Mouse (Mus musculus) midbrain, postnatal 0 days (tissue): Measurements from ENCODE around the gene Tacc3. TPM values are rescaled to one million over a fixed set of nuclear protein-coding genes. Genes with fewer than 3 reads are reported as not detected.
A peak's percentile ranks its signal among the peaks of the same experiment; 100 is the strongest.

Source experiments
- ATAC-seq: fragments of 200-750 bp; cut with Nextera tagmentation; 2 replicates; pipeline ENCODE4 v1.8.0; 2017; ENCODE audit warnings: moderate number of reproducible peaks, mild to moderate bottlenecking, moderate TSS enrichment, moderate library complexity; ENCODE audit not compliant: low FRiP score
- DNase-seq: peaks from one replicate; pipeline ENCODE4 v3.0.0-alpha.2; 2015; ENCODE audit warnings: low spot score
- H3K27ac ChIP-seq: fragments of 300-500 bp; sonication (generic); 2 replicates; pipeline ENCODE4 v1.5.1; 2014; ENCODE audit warnings: low read depth, mild to moderate bottlenecking, low read length, mixed read lengths
- H3K27me3 ChIP-seq: fragments of 300-500 bp; sonication (generic); 2 replicates; pipeline ENCODE4 v1.6.1; 2014; ENCODE audit warnings: low read length, control low read depth, mixed read lengths; ENCODE audit not compliant: insufficient read depth
- H3K36me3 ChIP-seq: fragments of 300-500 bp; sonication (generic); 2 replicates; pipeline ENCODE4 v1.6.1; 2014; ENCODE audit warnings: low read length, control low read depth, mixed read lengths; ENCODE audit not compliant: insufficient read depth
- H3K4me1 ChIP-seq: fragments of 300-500 bp; sonication (generic); 2 replicates; pipeline ENCODE4 v1.6.1; 2014; ENCODE audit warnings: mild to moderate bottlenecking, control low read depth, antibody characterized with exemption, low read length, mixed read lengths; ENCODE audit not compliant: insufficient read depth
- H3K4me2 ChIP-seq: fragments of 300-500 bp; sonication (generic); 2 replicates; pipeline ENCODE4 v1.6.1; 2014; ENCODE audit warnings: low read depth, mild to moderate bottlenecking, low read length, mixed read lengths; ENCODE audit not compliant: poor library complexity, severe bottlenecking
- H3K4me3 ChIP-seq: fragments of 300-500 bp; sonication (generic); 2 replicates; pipeline ENCODE4 v1.5.1; 2014; ENCODE audit warnings: low read depth, mild to moderate bottlenecking, low read length, moderate library complexity
- H3K9ac ChIP-seq: fragments of 300-500 bp; sonication (generic); replicated peaks from 2 replicates; pipeline ENCODE4 v1.6.1; 2014; ENCODE audit warnings: mild to moderate bottlenecking, low read length, moderate library complexity, mixed read lengths; ENCODE audit not compliant: poor library complexity, severe bottlenecking
- H3K9me3 ChIP-seq: fragments of 300-500 bp; sonication (generic); 2 replicates; pipeline ENCODE4 v1.6.1; 2016; ENCODE audit warnings: low read length, control low read depth
- CTCF ChIP-seq: IDR thresholded peaks from 2 replicates; pipeline ENCODE4 v1.5.1; 2016; ENCODE audit warnings: antibody characterized with exemption, mild to moderate bottlenecking
- WGBS: fragments of 180-500 bp; shearing (Covaris S2); extraction: QIAGEN DNeasy Blood & Tissue Kit; methylation state at CpG from one replicate; pipeline ENCODE4 v1.1.7; 2014; 5-methylcytosine and 5-hydroxymethylcytosine counted together
- polyA plus RNA-seq: library from polyadenylated mRNA; unstranded; fragments of >200 nt; fragmentation: Nextera tagmentation; extraction: Ambion mirVana; gene quantifications from 2 replicates; pipeline ENCODE4 v1.2.1, GENCODE M21; 2015
- total RNA-seq: library from RNA; depleted of rRNA; stranded (reverse); fragments of >200 nt; gene quantifications from 2 replicates; pipeline ENCODE4 v1.2.3, GENCODE M21; 2014

The Tacc3 gene
- total and polyA plus RNA-seq, 2 experiments from 2014 or later, result 17.4 to 18.7 TPM

GRCm38 (mm10) chr5:33635361-33635760 is 22.6 kb upstream of the Tacc3 start:
- H3K9ac ChIP-seq, result no peak overlapping the region
- H3K4me2 ChIP-seq, result no peak overlapping the region
- TF ChIP-seq CTCF, result no peak
- no peak overlapping the region for H3K27ac ChIP-seq
- no peaks in the 10 kb centered on the region for H3K9me3 ChIP-seq
- no peak for ATAC-seq
- no peaks in the 10 kb centered on the region for H3K27me3 ChIP-seq
- H3K4me1 ChIP-seq, result no peaks in the 10 kb centered on the region
- DNase-seq, result no peak
- 97% methylated on average over 3 of the region's 3 CpGs for WGBS
- H3K4me3 ChIP-seq, result no peak overlapping the region
- peaks cover 9% of the 10 kb centered on the region for H3K36me3 ChIP-seq

- Histone ChIP-seq H3K36me3 (peaks cover 11% of the 10 kb centered on the region), H3K9me3 (no peaks in the 10 kb centered on the region), H3K4me3 (no peak overlapping the region), H3K27ac (no peak overlapping the region), H3K27me3 (no peaks in the 10 kb centered on the region), H3K4me2 (no peak overlapping the region), H3K9ac (no peak overlapping the region), H3K4me1 (no peaks in the 10 kb centered on the region)
- no peak for TF ChIP-seq CTCF
- WGBS, result 67% methylated on average over 3 of the region's 3 CpGs
- DNase-seq (no peak), ATAC-seq (no peak)
Observed at GRCm38 (mm10) chr5:33637606-33638350, 20.1 kb upstream of the Tacc3 start.

GRCm38 (mm10) chr5:33638826-33639225 is 19.1 kb upstream of the Tacc3 start:
- 69% methylated on average over 4 of the region's 4 CpGs for WGBS
- H3K9me3 ChIP-seq, result no peaks in the 10 kb centered on the region
- H3K4me2 ChIP-seq, result no peak overlapping the region
- H3K27ac ChIP-seq, result no peak overlapping the region
- H3K9ac ChIP-seq, result no peak overlapping the region
- H3K4me1 ChIP-seq, result no peaks in the 10 kb centered on the region
- H3K36me3 ChIP-seq, result peaks cover 19% of the 10 kb centered on the region
- H3K4me3 ChIP-seq, result no peak overlapping the region
- no peak for TF ChIP-seq CTCF
- ATAC-seq (no peak), DNase-seq (no peak)
- no peaks in the 10 kb centered on the region for H3K27me3 ChIP-seq

GRCm38 (mm10) chr5:33640652-33641051 is 17.3 kb upstream of the Tacc3 start:
- ATAC-seq, result no peak
- peak; percentile 86 for TF ChIP-seq CTCF
- Histone ChIP-seq H3K4me1 (no peaks in the 10 kb centered on the region), H3K4me2 (no peak overlapping the region), H3K27ac (no peak overlapping the region), H3K36me3 (peaks cover 26% of the 10 kb centered on the region), H3K9me3 (no peaks in the 10 kb centered on the region), H3K4me3 (no peak overlapping the region), H3K27me3 (no peaks in the 10 kb centered on the region), H3K9ac (no peak overlapping the region)
- 29% methylated on average over 3 of the region's 3 CpGs for WGBS
- peak; percentile 71 for DNase-seq

- no peak for DNase-seq
- peak overlapping the region; percentile 98 for H3K27ac ChIP-seq
- H3K27me3 ChIP-seq, result no peaks in the 10 kb centered on the region
- peaks cover 9% of the 10 kb centered on the region; the same call in 1 of the 2 replicates for H3K4me1 ChIP-seq
- H3K9ac ChIP-seq, result peak overlapping the region; percentile 79
- H3K36me3 ChIP-seq, result peaks cover 12% of the 10 kb centered on the region
- WGBS, result 9% methylated on average over 2 of the region's 2 CpGs
- TF ChIP-seq CTCF, result no peak; the same call in 1 of the 2 replicates
- H3K4me3 ChIP-seq, result peak overlapping the region; percentile 75
- no peaks in the 10 kb centered on the region for H3K9me3 ChIP-seq
- no peak for ATAC-seq
- peak overlapping the region; percentile 68 for H3K4me2 ChIP-seq
Observed at GRCm38 (mm10) chr5:33651017-33651416, 6.9 kb upstream of the Tacc3 start.

GRCm38 (mm10) chr5:33651541-33651920 is 6.4 kb upstream of the Tacc3 start:
- TF ChIP-seq CTCF, result peak; percentile 21
- no peaks in the 10 kb centered on the region for H3K27me3 ChIP-seq

More at GRCm38 (mm10) chr5:33651541-33651920, 6.4 kb upstream of the Tacc3 start:
- no peak for DNase-seq
- H3K4me3 ChIP-seq, result peak overlapping the region; percentile 75
- WGBS, result under 1% methylated on average over 11 of the region's 11 CpGs
- 0 out of 2 replicates have a peak, but pooled peaks have one; percentile 0 for ATAC-seq
- H3K9ac ChIP-seq, result peak overlapping the region; percentile 79
- H3K9me3 ChIP-seq, result no peaks in the 10 kb centered on the region
- H3K27ac ChIP-seq, result peak overlapping the region; percentile 98
- peaks cover 13% of the 10 kb centered on the region for H3K4me1 ChIP-seq
- peaks cover 7% of the 10 kb centered on the region for H3K36me3 ChIP-seq
- H3K4me2 ChIP-seq, result peak overlapping the region; percentile 68
